Mouse (Mus musculus) C2C12 (cell line): ENCODE measurements around the gene Akt3. TPM values are rescaled to one million over a fixed set of nuclear protein-coding genes. Genes with fewer than 3 reads are reported as not detected.

ENCODE experiments used
- H3K27me3 ChIP-seq: one replicate; pipeline ENCODE4 v1.6.1; 2011; ENCODE audit not compliant: control insufficient read depth, insufficient read depth, insufficient read length
- H3K36me3 ChIP-seq: one replicate; pipeline ENCODE4 v1.6.1; 2011; ENCODE audit not compliant: control insufficient read depth, insufficient read depth
- H3K4me3 ChIP-seq: one replicate; pipeline ENCODE4 v1.5.1; 2011; ENCODE audit warnings: mild to moderate bottlenecking, control low read depth; ENCODE audit not compliant: poor library complexity, insufficient read depth, severe bottlenecking
- H3K79me2 ChIP-seq: one replicate; pipeline ENCODE4 v1.6.1; 2011; ENCODE audit not compliant: control insufficient read depth, insufficient read depth
- H3K79me3 ChIP-seq: one replicate; pipeline ENCODE4 v1.6.1; 2011; ENCODE audit warnings: low read depth, control low read depth
- H3ac ChIP-seq: one replicate; pipeline ENCODE3; 2011; ENCODE audit warnings: low read depth; ENCODE audit not compliant: control insufficient read depth, insufficient read length
- CEBPB ChIP-seq: IDR thresholded peaks from one replicate; pipeline ENCODE4 v1.6.1; 2011; ENCODE audit warnings: low read depth, mild to moderate bottlenecking, control low read depth, moderate library complexity
- CTCF ChIP-seq: IDR thresholded peaks from one replicate; pipeline ENCODE4 v1.5.1; 2011; ENCODE audit not compliant: control insufficient read depth, insufficient read depth, insufficient read length
- FOSL1 ChIP-seq: IDR thresholded peaks from one replicate; pipeline ENCODE4 v1.8.0; 2011; ENCODE audit warnings: mild to moderate bottlenecking, low read length; ENCODE audit not compliant: poor library complexity, insufficient read depth, severe bottlenecking
- MAX ChIP-seq: IDR thresholded peaks from one replicate; pipeline ENCODE4 v1.6.1; 2011; ENCODE audit warnings: mild to moderate bottlenecking, control low read depth
- MYOD1 ChIP-seq: IDR thresholded peaks from one replicate; pipeline ENCODE4 v1.6.1; 2011; ENCODE audit warnings: low read depth; ENCODE audit not compliant: control insufficient read depth, insufficient read length
- MYOG ChIP-seq: IDR thresholded peaks from one replicate; pipeline ENCODE4 v1.6.1; 2011; ENCODE audit not compliant: control insufficient read depth, insufficient read length; ENCODE audit errors: extremely low read depth
- USF1 ChIP-seq: IDR thresholded peaks from one replicate; pipeline ENCODE4 v1.6.1; 2011; ENCODE audit warnings: low read depth, mild to moderate bottlenecking, control low read depth, moderate library complexity
- polyA plus RNA-seq: library from polyadenylated mRNA; unstranded; fragments of >200 nt; fragmentation: generic; extraction: Trizol; gene quantifications from one replicate; pipeline ENCODE4 v1.2.1, GENCODE M21; 2012; ENCODE audit warnings: missing spikeins

Akt3 gene
- polyA plus RNA-seq, 1 experiment, result 8.6 TPM

DNA sequence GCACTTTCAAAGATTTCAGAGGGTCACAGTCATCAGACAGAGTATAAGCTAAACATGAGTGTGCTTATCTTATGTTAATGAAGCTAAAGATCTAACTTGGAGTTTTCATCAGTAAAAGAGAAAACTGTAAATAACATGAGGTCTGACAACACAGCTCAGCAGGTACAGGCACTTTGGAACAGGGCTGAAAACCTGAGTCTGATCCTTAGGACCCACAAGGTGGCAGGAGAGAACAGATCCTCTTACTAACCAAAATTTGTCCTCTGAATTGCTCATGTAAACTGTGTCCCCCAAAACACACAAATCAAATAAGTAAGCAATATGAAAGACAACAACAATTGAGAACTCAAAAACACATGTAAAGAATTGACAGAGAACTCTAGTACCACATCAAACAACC lies 62.8 kb downstream of the Akt3 start:
- no peak for TF ChIP-seq USF1
- no peak for TF ChIP-seq MYOD1
- Histone ChIP-seq H3ac (no peak overlapping the region), H3K79me2 (no peaks in the 10 kb centered on the region)

GRCm38 (mm10) chr1:177194324-177194723 lies 63.7 kb downstream of the Akt3 start:
- no peaks in the 10 kb centered on the region for H3K79me3 ChIP-seq
- no peaks in the 10 kb centered on the region for H3K27me3 ChIP-seq
- no peak for TF ChIP-seq USF1
- no peak for TF ChIP-seq CTCF
- no peak overlapping the region for H3K4me3 ChIP-seq
- H3K79me2 ChIP-seq, result no peaks in the 10 kb centered on the region
- no peaks in the 10 kb centered on the region for H3K36me3 ChIP-seq
- no peak overlapping the region for H3ac ChIP-seq

More for the DNA sequence above, 62.8 kb downstream of the Akt3 start:
- H3K79me3 ChIP-seq, result no peaks in the 10 kb centered on the region
- H3K4me3 ChIP-seq, result no peak overlapping the region
- no peaks in the 10 kb centered on the region for H3K27me3 ChIP-seq
- no peaks in the 10 kb centered on the region for H3K36me3 ChIP-seq

- H3K79me3 ChIP-seq, result no peaks in the 10 kb centered on the region
- no peak overlapping the region for H3ac ChIP-seq
- no peaks in the 10 kb centered on the region for H3K79me2 ChIP-seq
- no peaks in the 10 kb centered on the region for H3K27me3 ChIP-seq
- no peaks in the 10 kb centered on the region for H3K36me3 ChIP-seq
- TF ChIP-seq USF1 (no peak), MYOD1 (no peak), FOSL1 (no peak), MAX (no peak), CTCF (no peak), CEBPB (no peak), MYOG (no peak)
- H3K4me3 ChIP-seq, result no peak overlapping the region
These were observed 66.4 kb downstream of the Akt3 start for GRCm38 (mm10) chr1:177191623-177192022.

GRCm38 (mm10) chr1:177190358-177190757 lies 67.6 kb downstream of the Akt3 start:
- no peak overlapping the region for H3K4me3 ChIP-seq
- no peak overlapping the region for H3ac ChIP-seq
- no peaks in the 10 kb centered on the region for H3K79me2 ChIP-seq
- H3K79me3 ChIP-seq, result no peaks in the 10 kb centered on the region
- no peaks in the 10 kb centered on the region for H3K27me3 ChIP-seq
- no peaks in the 10 kb centered on the region for H3K36me3 ChIP-seq
- TF ChIP-seq FOSL1, result no peak
- TF ChIP-seq MAX, result no peak
- no peak for TF ChIP-seq USF1
- TF ChIP-seq MYOD1, result no peak
- no peak for TF ChIP-seq MYOG
- no peak for TF ChIP-seq CTCF
- TF ChIP-seq CEBPB, result no peak

GRCm38 (mm10) chr1:177188708-177189107 lies 69.3 kb downstream of the Akt3 start:
- Histone ChIP-seq H3K79me3 (no peaks in the 10 kb centered on the region), H3K27me3 (no peaks in the 10 kb centered on the region), H3ac (no peak overlapping the region), H3K36me3 (no peaks in the 10 kb centered on the region), H3K79me2 (no peaks in the 10 kb centered on the region), H3K4me3 (no peak overlapping the region)
- TF ChIP-seq FOSL1 (no peak), CTCF (peak; percentile 33)

DNA sequence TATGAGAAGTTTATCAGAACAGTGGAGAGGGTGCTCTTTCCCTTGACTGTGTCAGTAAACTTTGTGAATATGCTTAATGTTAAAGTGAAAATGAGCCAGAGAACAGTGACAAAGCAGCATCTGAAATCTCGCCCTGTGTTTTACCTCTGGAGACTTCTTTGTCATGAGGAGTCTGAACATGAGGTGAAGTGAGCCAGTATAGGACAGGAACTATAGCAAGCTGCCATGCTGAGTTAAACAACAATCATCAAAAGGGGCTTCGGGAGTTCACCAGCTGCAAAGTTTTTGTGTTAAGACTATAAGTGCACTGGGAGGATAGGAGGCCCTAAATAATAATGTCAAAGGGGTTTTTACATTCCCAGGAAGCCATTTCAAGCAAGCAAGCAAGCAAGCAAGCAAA lies 71.3 kb downstream of the Akt3 start:
- Histone ChIP-seq H3K4me3 (no peak overlapping the region), H3K27me3 (no peaks in the 10 kb centered on the region), H3K36me3 (no peaks in the 10 kb centered on the region), H3K79me2 (no peaks in the 10 kb centered on the region), H3K79me3 (no peaks in the 10 kb centered on the region), H3ac (no peak overlapping the region)
- TF ChIP-seq MYOD1, result no peak

- H3ac ChIP-seq, result no peak overlapping the region
- no peak for TF ChIP-seq CEBPB
- TF ChIP-seq MYOG, result no peak
- no peak for TF ChIP-seq CTCF
- TF ChIP-seq MYOD1, result no peak
- TF ChIP-seq MAX, result no peak
- TF ChIP-seq FOSL1, result no peak
- TF ChIP-seq USF1, result no peak
- H3K79me2 ChIP-seq, result no peaks in the 10 kb centered on the region
- no peak overlapping the region for H3K4me3 ChIP-seq
- H3K27me3 ChIP-seq, result no peaks in the 10 kb centered on the region
- H3K36me3 ChIP-seq, result no peaks in the 10 kb centered on the region
- no peaks in the 10 kb centered on the region for H3K79me3 ChIP-seq
These were observed 78.4 kb downstream of the Akt3 start for GRCm38 (mm10) chr1:177179635-177180034.
